Mouse (Mus musculus) cerebellum, postnatal 10 days (tissue): ENCODE results near the gene Dmrtc1c2.
"Not testable (repeated sequence)": the region's sequence is repeated elsewhere in the genome, so short reads cannot be mapped to it uniquely, and the experiment has no call there.

Experiments used
- DNase-seq, 2 experiments: peaks; one replicate each; pipeline ENCODE4 v3.0.0; 2021; ENCODE audit warnings: mixed read lengths in 2 of 2

Dmrtc1c2 gene

GRCm38 (mm10) chrX:102854516-102854915, at the start of gene Dmrtc1c2:
Dmrtc1c2 (minus strand) TSS chrX:102854616.
- not testable (repeated sequence) for DNase-seq

GRCm38 (mm10) chrX:102867871-102868270, 13.5 kb upstream of the Dmrtc1c2 start, which contains the start of gene 1700031F05Rik:
1700031F05Rik (minus strand) TSS chrX:102867971.
- no peak for DNase-seq

- no peak for DNase-seq
Observed at GRCm38 (mm10) chrX:102812311-102812710, 42.1 kb downstream of the Dmrtc1c2 start.

GRCm38 (mm10) chrX:102802663-102803062, 51.8 kb downstream of the Dmrtc1c2 start, which contains the start of gene Dmrtc1c1:
Dmrtc1c1 (plus strand) TSS chrX:102802963.
- DNase-seq = not testable (repeated sequence)
